Mouse (Mus musculus) macrophage (primary cell): ENCODE measurements around the gene Pcsk4. TPM values are rescaled to one million over a fixed set of nuclear protein-coding genes. Genes with fewer than 3 reads are reported as not detected.
"Not testable (repeated sequence)": the region's sequence is repeated elsewhere in the genome, so short reads cannot be mapped to it uniquely, and the experiment has no call there.

ENCODE experiments used
- H3K27ac ChIP-seq: fragments of 350-480 bp; formaldehyde crosslinking; 2 replicates; pipeline ENCODE4 v1.9.0; 2021
- H3K36me3 ChIP-seq: fragments of 350-480 bp; formaldehyde crosslinking; 2 replicates; pipeline ENCODE4 v1.9.0; 2021; ENCODE audit errors: inconsistent target
- H3K4me3 ChIP-seq: fragments of 350-480 bp; formaldehyde crosslinking; 2 replicates; pipeline ENCODE4 v1.9.0; 2021; ENCODE audit errors: inconsistent target
- H3K79me2 ChIP-seq: fragments of 350-480 bp; formaldehyde crosslinking; 2 replicates; pipeline ENCODE4 v1.9.0; 2021; ENCODE audit errors: inconsistent target
- WGBS: methylation state at CpG from one replicate; pipeline ENCODE4 v1.1.7; 2026; ENCODE audit warnings: inconsistent platforms; ENCODE audit not compliant: missing documents; 5-methylcytosine and 5-hydroxymethylcytosine counted together
- polyA plus RNA-seq: library from polyadenylated mRNA; stranded (reverse); fragments of 250-400 nt; gene quantifications from 3 replicates; pipeline ENCODE4 v1.2.4, GENCODE M21; 2018; ENCODE audit warnings: inconsistent platforms

The Pcsk4 gene
- polyA plus RNA-seq, 1 experiment from 2014 or later, result 0.36 TPM

DNA sequence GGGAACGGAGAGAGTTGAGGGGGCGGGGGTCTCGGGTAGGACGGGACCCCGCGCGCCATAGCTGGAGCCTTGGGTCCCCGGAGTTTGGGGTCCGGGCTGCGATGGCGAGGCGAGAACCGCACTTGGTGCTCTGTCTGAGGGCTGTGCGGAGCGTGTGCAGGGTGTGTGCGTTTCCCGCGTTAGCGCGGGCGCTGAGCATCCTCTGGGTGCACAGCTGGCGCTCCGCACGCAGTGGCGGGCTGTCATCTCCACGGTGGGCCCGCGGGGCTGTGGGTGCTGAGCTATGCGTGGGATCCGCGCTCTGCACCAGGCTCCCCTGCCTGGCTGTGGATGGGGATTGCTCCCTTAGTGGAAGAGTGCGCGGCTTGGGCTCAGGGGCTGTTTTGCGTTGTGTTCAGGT is 27.4 kb upstream of the Pcsk4 start:
- H3K27ac ChIP-seq, result no peak overlapping the region
- H3K36me3 ChIP-seq, result no peaks in the 10 kb centered on the region
- WGBS, result 7% methylated on average over 34 of the region's 34 CpGs
- H3K4me3 ChIP-seq, result no peak overlapping the region
- H3K79me2 ChIP-seq, result no peaks in the 10 kb centered on the region

DNA sequence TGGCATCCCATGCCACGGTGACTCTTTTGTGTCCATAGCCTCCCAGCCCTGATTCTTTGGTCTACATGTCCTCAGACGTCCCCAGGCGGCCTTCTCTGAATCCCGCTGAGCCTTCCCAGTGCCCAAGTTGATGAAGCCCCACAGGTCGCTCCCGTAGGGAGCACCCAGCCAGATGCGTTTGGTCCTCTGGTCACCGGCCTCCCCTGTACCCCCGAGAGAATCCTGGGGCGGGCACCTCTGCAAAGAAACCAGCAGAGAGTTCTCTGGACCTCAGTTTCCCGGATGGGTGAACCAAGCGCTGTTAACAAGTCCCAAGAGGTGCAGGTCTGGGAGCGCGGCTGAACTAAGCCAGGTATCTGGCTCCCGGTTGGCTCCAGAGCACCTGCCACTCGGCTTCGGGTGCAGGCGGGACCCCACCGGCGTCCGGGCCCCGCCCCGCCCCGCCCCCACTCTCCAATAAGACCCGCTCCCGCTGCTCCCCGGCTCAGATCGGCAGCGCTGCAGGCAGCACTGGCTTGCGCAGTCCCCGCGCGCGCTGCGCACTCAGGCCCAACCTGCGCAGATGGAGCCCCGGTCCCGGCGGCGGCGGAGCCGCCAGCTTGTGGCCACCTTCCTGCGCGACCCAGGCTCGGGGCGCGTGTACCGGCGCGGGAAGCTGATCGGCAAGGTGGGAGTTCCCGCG is 26.8 kb upstream of the Pcsk4 start, which contains the start of gene Plk5:
Plk5 (plus strand) TSS at position 459 of the 682 bp plus-strand sequence.
- no peak within 1 kb of the TSS for H3K27ac ChIP-seq
- no peaks in the 10 kb centered on the region for H3K36me3 ChIP-seq
- no peaks in the 10 kb centered on the region for H3K79me2 ChIP-seq
- no peak within 1 kb of the TSS for H3K4me3 ChIP-seq
- WGBS, result 3% methylated on average over 53 of the region's 53 CpGs

DNA sequence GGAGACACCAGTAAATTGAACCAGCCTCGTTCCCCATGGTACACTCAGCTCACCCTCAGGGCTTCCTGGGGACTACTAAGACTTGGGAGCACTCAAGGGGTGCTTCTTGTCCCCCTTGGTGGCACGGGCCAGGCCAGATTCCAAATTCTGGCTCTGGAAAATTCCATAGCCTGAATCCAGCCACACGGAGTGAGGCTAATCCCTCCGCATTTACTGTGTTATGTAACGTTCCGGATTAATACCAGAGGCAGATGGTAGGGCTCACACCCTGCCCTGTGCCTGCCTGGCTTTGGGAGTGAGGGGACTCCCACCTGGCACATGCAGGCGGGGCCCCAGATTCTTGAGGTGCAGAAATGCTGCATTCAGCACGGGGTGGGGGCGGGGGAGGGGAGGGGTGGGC is 26.1 kb upstream of the Pcsk4 start:
- H3K4me3 ChIP-seq, result no peak overlapping the region
- WGBS, result 38% methylated on average over 9 of the region's 9 CpGs
- H3K36me3 ChIP-seq, result no peaks in the 10 kb centered on the region
- H3K27ac ChIP-seq, result no peak overlapping the region
- no peaks in the 10 kb centered on the region for H3K79me2 ChIP-seq

GRCm38 (mm10) chr10:80352727-80353126 is 23.4 kb upstream of the Pcsk4 start:
- Histone ChIP-seq H3K36me3 (no peaks in the 10 kb centered on the region), H3K79me2 (no peaks in the 10 kb centered on the region), H3K27ac (no peak overlapping the region), H3K4me3 (no peak overlapping the region)
- 33% methylated on average over 8 of the region's 8 CpGs for WGBS

DNA sequence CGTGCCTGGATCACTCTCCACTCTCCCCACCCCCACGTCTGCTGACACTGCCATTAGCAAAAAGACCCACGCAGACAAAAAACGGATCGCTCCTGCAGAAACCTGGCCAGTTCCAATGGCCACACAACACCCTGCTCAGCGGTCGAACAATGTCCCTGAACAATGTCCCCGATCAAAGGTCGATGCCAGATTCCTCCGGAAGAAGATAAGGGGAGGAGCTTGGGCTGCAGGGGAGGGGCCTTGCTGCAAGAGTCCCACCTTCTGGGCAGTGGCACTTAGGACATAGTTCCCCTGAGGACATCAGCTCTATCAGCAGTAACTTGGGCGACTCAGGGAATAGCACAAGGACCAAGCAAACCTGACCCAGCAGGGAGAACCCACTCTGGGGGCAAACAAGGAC is 22.6 kb upstream of the Pcsk4 start:
- no peaks in the 10 kb centered on the region for H3K79me2 ChIP-seq
- no peaks in the 10 kb centered on the region for H3K36me3 ChIP-seq
- WGBS, result 44% methylated on average over 11 of the region's 11 CpGs
- H3K4me3 ChIP-seq, result no peak overlapping the region
- H3K27ac ChIP-seq, result no peak overlapping the region

- no peak overlapping the region for H3K4me3 ChIP-seq
- 3% methylated on average over 7 of the region's 7 CpGs for WGBS
- no peaks in the 10 kb centered on the region for H3K36me3 ChIP-seq
- H3K27ac ChIP-seq, result no peak overlapping the region
- no peaks in the 10 kb centered on the region for H3K79me2 ChIP-seq
Observed at GRCm38 (mm10) chr10:80350292-80350691, 21.0 kb upstream of the Pcsk4 start.

- H3K4me3 ChIP-seq, result no peak overlapping the region
- WGBS, result 57% methylated on average over 13 of the region's 26 CpGs
- no peaks in the 10 kb centered on the region for H3K79me2 ChIP-seq
- no peaks in the 10 kb centered on the region for H3K36me3 ChIP-seq
- H3K27ac ChIP-seq, result no peak overlapping the region
Observed at GRCm38 (mm10) chr10:80348981-80349380, 19.7 kb upstream of the Pcsk4 start.

- Histone ChIP-seq H3K27ac (peak within 1 kb of the TSS; percentile 24; the same call in 1 of the 2 replicates), H3K36me3 (no peaks in the 10 kb centered on the region), H3K4me3 (peak within 1 kb of the TSS; percentile 53), H3K79me2 (no peaks in the 10 kb centered on the region)
- 3% methylated on average over 42 of the region's 42 CpGs for WGBS
Observed at GRCm38 (mm10) chr10:80348244-80348781, 19.0 kb upstream of the Pcsk4 start, which contains the start of gene Adamtsl5. Gene Adamtsl5 (minus strand): TSS chr10:80348412.

DNA sequence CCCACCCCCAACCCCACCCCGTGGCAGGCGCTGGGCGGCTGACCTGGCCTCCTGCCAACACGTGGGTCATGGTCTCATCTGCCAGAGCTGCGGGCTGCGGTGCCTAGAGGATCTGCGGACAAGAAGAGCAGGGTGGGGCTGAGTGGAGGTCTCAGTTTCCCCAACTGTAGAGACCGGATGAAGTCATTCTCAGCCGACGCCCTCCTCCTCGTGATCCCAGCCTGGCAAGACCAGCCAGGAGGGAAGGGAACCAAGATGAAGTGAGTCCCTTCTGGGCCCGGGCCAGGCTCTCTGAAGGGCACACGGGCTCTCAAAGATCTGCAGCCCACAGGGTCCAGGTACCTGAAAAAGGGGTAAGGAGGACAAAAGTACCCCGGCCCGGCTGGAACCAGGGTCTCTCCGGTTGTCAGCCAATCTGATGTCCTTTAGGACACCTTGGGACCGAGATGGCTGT is 18.2 kb upstream of the Pcsk4 start:
- no peaks in the 10 kb centered on the region for H3K79me2 ChIP-seq
- H3K36me3 ChIP-seq, result no peaks in the 10 kb centered on the region
- peak overlapping the region; percentile 24; the same call in 1 of the 2 replicates for H3K27ac ChIP-seq
- 15% methylated on average over 15 of the region's 17 CpGs for WGBS
- H3K4me3 ChIP-seq, result peak overlapping the region; percentile 53

DNA sequence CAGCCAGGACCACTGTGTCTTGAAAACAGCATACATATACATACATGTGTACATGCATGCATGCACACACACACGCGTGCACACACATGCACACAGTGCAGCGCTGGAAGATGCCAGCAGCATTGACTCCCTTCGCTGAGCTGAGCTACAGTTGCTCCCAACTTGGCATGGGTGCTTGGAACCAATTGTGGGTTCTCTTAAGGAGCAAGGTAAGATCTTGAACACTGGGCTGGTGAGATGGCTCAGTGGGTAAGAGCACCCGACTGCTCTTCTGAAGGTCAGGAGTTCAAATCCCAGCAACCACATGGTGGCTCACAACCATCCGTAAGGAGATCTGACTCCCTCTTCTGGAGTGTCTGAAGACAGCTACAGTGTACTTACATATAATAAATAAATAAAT is 16.6 kb upstream of the Pcsk4 start:
- H3K4me3 ChIP-seq, H3K36me3 ChIP-seq, H3K27ac ChIP-seq, H3K79me2 ChIP-seq: not testable (repeated sequence)
- WGBS, result 94% methylated on average over 5 of the region's 6 CpGs

GRCm38 (mm10) chr10:80345122-80345521 is 15.8 kb upstream of the Pcsk4 start:
- Histone ChIP-seq H3K27ac (peak overlapping the region; percentile 29; the same call in 1 of the 2 replicates), H3K36me3 (no peaks in the 10 kb centered on the region), H3K4me3 (no peak overlapping the region), H3K79me2 (no peaks in the 10 kb centered on the region)
- 18% methylated on average over 8 of the region's 16 CpGs for WGBS

- H3K79me2 ChIP-seq, result no peaks in the 10 kb centered on the region
- peak overlapping the region; percentile 29 for H3K27ac ChIP-seq
- no peak overlapping the region for H3K4me3 ChIP-seq
- 33% methylated on average over 9 of the region's 9 CpGs for WGBS
- H3K36me3 ChIP-seq, result no peaks in the 10 kb centered on the region
Observed at GRCm38 (mm10) chr10:80344131-80344661, 14.9 kb upstream of the Pcsk4 start.

- H3K27ac ChIP-seq, result peak overlapping the region; percentile 8; the same call in 1 of the 2 replicates
- WGBS, result 25% methylated on average over 12 of the region's 13 CpGs
- no peaks in the 10 kb centered on the region for H3K79me2 ChIP-seq
- H3K36me3 ChIP-seq, result no peaks in the 10 kb centered on the region
- H3K4me3 ChIP-seq, result no peak overlapping the region
Observed at GRCm38 (mm10) chr10:80343425-80343895, 14.2 kb upstream of the Pcsk4 start.

DNA sequence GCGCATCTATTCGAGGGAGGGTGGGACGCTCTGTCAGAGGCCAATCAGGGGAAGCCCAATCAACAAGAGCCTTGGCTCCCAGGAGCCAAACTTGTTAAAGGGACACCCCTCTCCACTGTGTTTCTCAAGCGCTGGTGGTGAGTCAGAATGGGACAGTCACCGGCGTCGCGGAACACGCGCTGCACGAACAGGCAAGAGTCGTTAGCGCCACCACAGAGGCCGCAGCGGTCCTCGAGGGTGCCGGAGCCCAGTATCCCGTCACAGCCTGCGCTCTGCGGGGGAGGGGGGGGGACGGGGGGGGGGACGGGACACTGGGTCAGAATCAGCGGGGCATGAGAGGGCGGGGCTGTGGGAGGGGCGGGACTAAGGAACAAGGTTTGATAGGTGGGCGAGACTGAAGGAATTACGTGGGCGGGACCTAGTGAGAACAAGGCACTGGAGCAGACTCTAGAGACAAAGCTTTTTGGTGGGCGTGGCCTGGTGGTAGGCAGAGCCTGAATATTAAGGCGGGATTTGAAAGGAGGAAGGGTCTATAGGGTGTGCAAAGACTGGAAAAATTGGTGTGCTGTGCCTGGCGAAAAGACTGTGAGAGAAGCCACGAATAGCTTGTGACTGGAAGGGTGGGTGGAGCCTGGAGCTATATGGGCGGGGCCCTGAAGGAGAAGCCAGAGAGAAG is 13.6 kb upstream of the Pcsk4 start:
- Histone ChIP-seq H3K36me3 (no peaks in the 10 kb centered on the region), H3K27ac (peak overlapping the region; percentile 8; the same call in 1 of the 2 replicates), H3K4me3 (no peak overlapping the region), H3K79me2 (no peaks in the 10 kb centered on the region)
- 5% methylated on average over 13 of the region's 33 CpGs for WGBS
